Mouse (Mus musculus): ENCODE measurements around the gene Hpgds.

DNA sequence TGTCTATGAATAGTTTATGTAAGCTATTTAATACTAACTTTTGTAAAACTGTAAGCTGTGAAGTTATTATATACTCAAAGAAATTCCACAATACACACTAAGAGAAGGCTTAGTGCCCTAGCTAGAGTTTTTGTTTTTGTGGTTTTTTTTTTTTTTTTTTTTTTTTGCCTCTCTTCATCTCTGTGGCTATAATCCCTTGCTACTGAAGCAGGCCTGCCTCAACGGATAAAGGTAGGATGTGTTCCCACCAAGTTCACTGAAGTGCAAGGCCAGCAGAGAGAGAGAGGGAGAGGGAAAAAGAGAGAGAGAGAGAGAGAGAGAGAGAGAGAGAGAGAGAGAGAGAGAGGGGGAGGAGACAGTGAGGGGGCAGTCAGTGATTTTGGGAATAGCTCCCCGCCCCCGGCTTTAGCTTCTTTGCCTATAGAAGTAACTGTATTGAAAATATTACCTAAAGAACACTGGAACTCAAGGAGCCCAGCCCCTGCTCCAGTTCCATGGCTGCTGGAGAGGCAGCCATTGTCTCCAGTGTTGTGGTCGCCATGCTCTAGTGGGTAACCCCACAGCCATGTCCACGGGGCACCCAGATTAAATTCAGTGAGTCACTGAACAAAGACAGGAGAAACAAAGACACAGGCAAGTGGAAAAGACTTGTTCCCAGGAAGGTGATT lies 4.5 kb downstream of the Hpgds start:
- TF ChIP-seq POLR2A (IDR thresholded peaks at IDR 0.05; ENCODE audit: insufficient read depth, low read depth, low read length): no peak
- TF ChIP-seq EP300 (IDR thresholded peaks at IDR 0.05; ENCODE audit: insufficient read depth, low read depth, low read length): no peak
